Mouse (Mus musculus) brown adipose tissue, adult 24 weeks (tissue): Measurements from ENCODE around the gene Myt1l. TPM values are rescaled to one million over a fixed set of nuclear protein-coding genes. Genes with fewer than 3 reads are reported as not detected.

Experiments used
- H3K27ac ChIP-seq: fragments of 200-500 bp; replicated peaks from 2 replicates; pipeline ENCODE4 v1.5.1; 2012; ENCODE audit warnings: low read depth, mild to moderate bottlenecking, low read length
- H3K4me1 ChIP-seq: fragments of 200-500 bp; 2 replicates; pipeline ENCODE4 v1.6.1; 2012; ENCODE audit warnings: low read length, mixed read lengths; ENCODE audit not compliant: control insufficient read depth, insufficient read depth, insufficient read length
- H3K4me3 ChIP-seq: fragments of 200-500 bp; 2 replicates; pipeline ENCODE4 v1.5.1; 2012; ENCODE audit warnings: low read depth, mild to moderate bottlenecking, low read length, moderate library complexity; ENCODE audit not compliant: insufficient read depth
- polyA plus RNA-seq: library from polyadenylated mRNA; stranded (reverse); fragments of >200 nt; gene quantifications from 2 replicates; pipeline ENCODE4 v1.2.4, GENCODE M21; 2012; ENCODE audit not compliant: missing spikeins, insufficient read depth, insufficient read length

The Myt1l gene
- polyA plus RNA-seq, 1 experiment: not detected

GRCm38 (mm10) chr12:29671984-29672383 is 143.8 kb downstream of the Myt1l start:
- Histone ChIP-seq H3K4me3 (no peak overlapping the region), H3K27ac (no peak overlapping the region), H3K4me1 (no peaks in the 10 kb centered on the region)

GRCm38 (mm10) chr12:29675594-29676362 is 147.6 kb downstream of the Myt1l start:
- Histone ChIP-seq H3K4me1 (no peaks in the 10 kb centered on the region), H3K4me3 (no peak overlapping the region), H3K27ac (no peak overlapping the region)

GRCm38 (mm10) chr12:29682384-29682783 is 154.2 kb downstream of the Myt1l start:
- Histone ChIP-seq H3K4me1 (no peaks in the 10 kb centered on the region), H3K4me3 (no peak overlapping the region), H3K27ac (no peak overlapping the region)

GRCm38 (mm10) chr12:29682946-29683345 is 154.8 kb downstream of the Myt1l start:
- Histone ChIP-seq H3K4me1 (no peaks in the 10 kb centered on the region), H3K4me3 (no peak overlapping the region), H3K27ac (no peak overlapping the region)

- H3K4me1 ChIP-seq: 0 out of 2 replicates have a peak, but pooled peaks cover 3% of the 10 kb centered on the region
- H3K27ac ChIP-seq: no peak overlapping the region
- no peak overlapping the region for H3K4me3 ChIP-seq
Measured at GRCm38 (mm10) chr12:29686241-29686640, 158.1 kb downstream of the Myt1l start.

- no peak overlapping the region for H3K27ac ChIP-seq
- H3K4me3 ChIP-seq: no peak overlapping the region
- H3K4me1 ChIP-seq: peaks cover 3% of the 10 kb centered on the region
Measured at GRCm38 (mm10) chr12:29691566-29691965, 163.4 kb downstream of the Myt1l start.

GRCm38 (mm10) chr12:29695194-29695593 is 167.0 kb downstream of the Myt1l start:
- Histone ChIP-seq H3K4me3 (no peak overlapping the region), H3K27ac (no peak overlapping the region), H3K4me1 (peaks cover 4% of the 10 kb centered on the region)

GRCm38 (mm10) chr12:29697526-29698500 is 169.6 kb downstream of the Myt1l start:
- Histone ChIP-seq H3K4me1 (peaks cover 11% of the 10 kb centered on the region), H3K27ac (peak overlapping the region; percentile 66), H3K4me3 (no peak overlapping the region)

GRCm38 (mm10) chr12:29698541-29698940 is 170.4 kb downstream of the Myt1l start:
- Histone ChIP-seq H3K4me1 (peaks cover 11% of the 10 kb centered on the region), H3K27ac (no peak overlapping the region), H3K4me3 (no peak overlapping the region)

- H3K27ac ChIP-seq: no peak overlapping the region
- peaks cover 11% of the 10 kb centered on the region for H3K4me1 ChIP-seq
Measured at GRCm38 (mm10) chr12:29698976-29699375, 170.8 kb downstream of the Myt1l start.

GRCm38 (mm10) chr12:29699386-29699785 is 171.2 kb downstream of the Myt1l start:
- Histone ChIP-seq H3K4me1 (peaks cover 11% of the 10 kb centered on the region), H3K4me3 (no peak overlapping the region), H3K27ac (no peak overlapping the region)

More at GRCm38 (mm10) chr12:29698976-29699375, 170.8 kb downstream of the Myt1l start:
- H3K4me3 ChIP-seq: no peak overlapping the region

GRCm38 (mm10) chr12:29700026-29700425 is 171.8 kb downstream of the Myt1l start:
- peaks cover 11% of the 10 kb centered on the region for H3K4me1 ChIP-seq
- no peak overlapping the region for H3K4me3 ChIP-seq
- H3K27ac ChIP-seq: no peak overlapping the region

GRCm38 (mm10) chr12:29701076-29701475 is 172.9 kb downstream of the Myt1l start:
- Histone ChIP-seq H3K27ac (no peak overlapping the region), H3K4me3 (no peak overlapping the region), H3K4me1 (peaks cover 11% of the 10 kb centered on the region)

- H3K27ac ChIP-seq: no peak overlapping the region
- peaks cover 11% of the 10 kb centered on the region; the same call in 1 of the 2 replicates for H3K4me1 ChIP-seq
- H3K4me3 ChIP-seq: no peak overlapping the region
Measured at GRCm38 (mm10) chr12:29701731-29702316, 173.6 kb downstream of the Myt1l start.

GRCm38 (mm10) chr12:29702626-29703025 is 174.4 kb downstream of the Myt1l start:
- H3K4me3 ChIP-seq: no peak overlapping the region
- H3K4me1 ChIP-seq: peaks cover 9% of the 10 kb centered on the region; the same call in 1 of the 2 replicates
- H3K27ac ChIP-seq: no peak overlapping the region
